Mouse (Mus musculus) liver, adult 2 months (tissue): ENCODE results near the gene Srd5a3. TPM values are rescaled to one million over a fixed set of nuclear protein-coding genes. Genes with fewer than 3 reads are reported as not detected.

Experiments
- DNase-seq: peaks from one replicate; pipeline ENCODE4 v3.0.0-alpha.2; 2011; ENCODE audit warnings: low read depth, low spot score; ENCODE audit errors: extremely low read depth
- H3K27ac ChIP-seq: fragments of 200-500 bp; replicated peaks from 2 replicates; pipeline ENCODE4 v1.5.1; 2012; ENCODE audit warnings: low read depth, mild to moderate bottlenecking, control low read depth, inconsistent platforms, low read length; ENCODE audit not compliant: insufficient read depth
- H3K27me3 ChIP-seq: fragments of 200-500 bp; 2 replicates; pipeline ENCODE4 v1.6.1; 2012; ENCODE audit warnings: mild to moderate bottlenecking, moderate library complexity, low read length, inconsistent platforms; ENCODE audit not compliant: control insufficient read depth, insufficient read depth
- H3K36me3 ChIP-seq: fragments of 200-500 bp; 2 replicates; pipeline ENCODE4 v1.6.1; 2012; ENCODE audit warnings: low read length, inconsistent platforms; ENCODE audit not compliant: control insufficient read depth, insufficient read depth
- H3K4me1 ChIP-seq: fragments of 200-500 bp; 2 replicates; pipeline ENCODE4 v1.6.1; 2011; ENCODE audit warnings: low read length; ENCODE audit not compliant: control insufficient read depth, insufficient read depth
- H3K4me3 ChIP-seq: fragments of 200-500 bp; 2 replicates; pipeline ENCODE4 v1.5.1; 2011; ENCODE audit warnings: low read depth, mild to moderate bottlenecking, control low read depth, low read length, moderate library complexity; ENCODE audit not compliant: insufficient read depth
- H3K79me2 ChIP-seq: fragments of 200-500 bp; 2 replicates; pipeline ENCODE4 v1.6.1; 2012; ENCODE audit warnings: inconsistent platforms, mild to moderate bottlenecking, low read length, moderate library complexity; ENCODE audit not compliant: control insufficient read depth, insufficient read depth
- H3K9ac ChIP-seq: fragments of 200-500 bp; 2 replicates; pipeline ENCODE4 v1.6.1; 2012; ENCODE audit warnings: low read depth, mild to moderate bottlenecking, control low read depth, inconsistent platforms, low read length
- CTCF ChIP-seq: fragments of 200-500 bp; IDR thresholded peaks from 2 replicates; pipeline ENCODE4 v1.5.1; 2011; ENCODE audit warnings: low read depth, low read length, control low read depth
- POLR2A ChIP-seq: fragments of 200-500 bp; IDR thresholded peaks from 2 replicates; pipeline ENCODE4 v1.6.1; 2011; ENCODE audit warnings: low read length, control low read depth; ENCODE audit not compliant: insufficient read depth; ENCODE audit errors: extremely low read depth
- WGBS: fragments of 180-500 bp; shearing (Covaris S2); methylation state at CpG from one replicate; pipeline ENCODE4 v1.1.7; 2018; 5-methylcytosine and 5-hydroxymethylcytosine counted together
- polyA plus RNA-seq: library from polyadenylated mRNA; depleted of rRNA; stranded (reverse); fragments of >200 nt; gene quantifications from 2 replicates; pipeline ENCODE4 v1.2.3, GENCODE M21; 2012
- total RNA-seq: library from RNA; depleted of rRNA; stranded (reverse); fragments of >200 nt; gene quantifications from 2 replicates; pipeline ENCODE4 v1.2.3, GENCODE M21; 2014

The Srd5a3 gene
- total and polyA plus RNA-seq, 2 experiments, result 7.8 to 42.4 TPM

DNA sequence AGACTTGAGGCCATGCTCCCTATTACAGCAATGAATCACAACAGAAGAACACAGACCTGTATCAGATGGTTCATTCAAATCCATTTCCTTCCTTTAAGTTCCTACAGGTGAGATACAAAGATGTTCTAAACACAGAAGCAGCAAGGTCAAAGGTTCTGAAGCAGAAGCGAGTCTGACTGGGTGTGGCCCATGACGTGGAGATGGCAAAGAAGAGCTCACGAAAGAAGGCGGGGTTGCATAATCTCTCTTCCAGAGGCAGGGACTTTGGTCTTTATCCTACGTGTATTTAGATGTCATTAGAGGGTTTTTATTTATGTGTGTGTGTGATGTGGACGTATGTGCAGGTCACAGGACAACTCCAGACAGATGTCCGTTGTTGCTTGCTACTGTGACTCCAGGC is 37.6 kb downstream of the Srd5a3 start:
- Histone ChIP-seq H3K27me3 (no peaks in the 10 kb centered on the region), H3K79me2 (no peaks in the 10 kb centered on the region), H3K4me3 (no peak overlapping the region), H3K27ac (no peak overlapping the region), H3K9ac (no peak overlapping the region), H3K36me3 (no peaks in the 10 kb centered on the region), H3K4me1 (no peaks in the 10 kb centered on the region)
- 59% methylated on average over 7 of the region's 7 CpGs for WGBS
- TF ChIP-seq CTCF (no peak), POLR2A (no peak)
- DNase-seq, result no peak

GRCm38 (mm10) chr5:76179171-76179570 is 39.1 kb downstream of the Srd5a3 start:
- Histone ChIP-seq H3K79me2 (no peaks in the 10 kb centered on the region; the same call in 1 of the 2 replicates), H3K9ac (no peak overlapping the region), H3K4me1 (peaks cover 2% of the 10 kb centered on the region; the same call in 1 of the 2 replicates), H3K27ac (no peak overlapping the region), H3K27me3 (no peaks in the 10 kb centered on the region), H3K4me3 (no peak overlapping the region), H3K36me3 (no peaks in the 10 kb centered on the region)
- DNase-seq, result no peak
- no peak for TF ChIP-seq CTCF
- 93% methylated on average over 5 of the region's 5 CpGs for WGBS

- no peaks in the 10 kb centered on the region; the same call in 1 of the 2 replicates for H3K79me2 ChIP-seq
- H3K4me3 ChIP-seq, result no peak overlapping the region
- no peak overlapping the region for H3K27ac ChIP-seq
- no peaks in the 10 kb centered on the region for H3K27me3 ChIP-seq
- no peaks in the 10 kb centered on the region for H3K36me3 ChIP-seq
- H3K9ac ChIP-seq, result no peak overlapping the region
- no peak for TF ChIP-seq CTCF
- TF ChIP-seq POLR2A, result no peak
- DNase-seq, result no peak
- WGBS, result 96% methylated on average over 5 of the region's 5 CpGs
- H3K4me1 ChIP-seq, result peaks cover 4% of the 10 kb centered on the region; the same call in 1 of the 2 replicates
Observed at GRCm38 (mm10) chr5:76179791-76180190, 39.7 kb downstream of the Srd5a3 start.

DNA sequence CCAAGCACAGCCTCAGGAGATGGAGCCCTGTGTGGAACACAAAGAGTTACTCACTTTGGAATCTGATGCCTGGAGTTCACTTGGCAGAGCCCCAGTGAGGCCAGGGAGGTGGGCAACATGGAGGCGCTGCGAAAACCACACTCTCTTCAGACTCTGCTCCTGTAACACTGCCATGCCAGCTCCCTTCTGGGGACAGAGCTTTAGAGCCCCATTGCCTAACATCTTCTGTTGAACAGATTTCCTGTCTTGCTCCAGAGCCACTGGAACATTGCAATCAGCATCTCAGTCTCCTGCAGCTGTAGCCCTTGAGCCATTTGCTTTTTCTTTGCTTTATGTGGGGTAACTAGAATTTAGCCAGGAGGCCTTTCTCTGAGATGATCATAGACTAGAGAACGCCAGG is 42.3 kb downstream of the Srd5a3 start:
- Histone ChIP-seq H3K4me1 (peaks cover 6% of the 10 kb centered on the region), H3K9ac (no peak overlapping the region), H3K4me3 (no peak overlapping the region), H3K36me3 (no peaks in the 10 kb centered on the region), H3K27ac (no peak overlapping the region), H3K27me3 (no peaks in the 10 kb centered on the region), H3K79me2 (no peaks in the 10 kb centered on the region; the same call in 1 of the 2 replicates)
- WGBS, result 80% methylated on average over 3 of the region's 3 CpGs
- DNase-seq, result no peak
- TF ChIP-seq POLR2A (no peak), CTCF (no peak)

DNA sequence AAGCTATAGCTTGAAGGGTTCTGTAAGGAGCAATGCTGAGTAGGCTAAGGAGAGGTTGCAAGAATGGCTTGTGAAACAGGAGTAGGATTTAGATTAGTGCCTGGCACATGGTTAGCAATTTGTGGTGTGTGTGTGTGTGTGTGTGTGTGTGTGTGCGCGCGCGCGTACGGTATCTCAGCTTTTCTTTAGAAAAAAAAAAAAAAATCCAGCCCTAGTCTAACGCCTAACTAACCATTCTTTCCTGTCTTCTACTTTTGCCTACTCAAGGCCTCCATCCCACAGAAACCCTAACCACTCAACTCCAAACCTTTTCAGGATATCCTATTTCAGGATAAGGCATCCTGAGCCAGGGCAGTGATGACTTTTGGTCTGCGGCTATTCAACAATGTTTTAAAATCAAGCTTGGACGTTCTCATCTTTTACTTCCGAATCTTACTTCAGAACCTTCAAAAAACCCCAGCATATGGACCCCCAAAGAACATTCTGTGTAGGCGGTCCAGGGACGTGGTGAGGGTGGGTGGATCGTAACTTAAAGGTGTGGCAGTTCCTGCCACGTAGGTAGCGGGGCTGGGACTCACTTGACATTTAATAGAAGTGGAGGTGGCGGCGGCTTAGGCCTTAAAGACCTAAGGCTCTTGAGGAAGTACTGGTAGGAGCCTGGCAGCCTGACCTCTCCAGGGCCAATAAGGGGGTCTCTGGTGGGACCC is 43.1 kb downstream of the Srd5a3 start:
- H3K9ac ChIP-seq, result peak overlapping the region; percentile 35
- H3K4me1 ChIP-seq, result peaks cover 6% of the 10 kb centered on the region
- H3K4me3 ChIP-seq, result peak overlapping the region; percentile 97
- TF ChIP-seq CTCF (no peak), POLR2A (no peak)
- no peak for DNase-seq
- H3K27me3 ChIP-seq, result no peaks in the 10 kb centered on the region
- H3K27ac ChIP-seq, result 0 out of 2 replicates have a peak overlapping the region, but pooled peaks have one; percentile 3
- WGBS, result 43% methylated on average over 17 of the region's 17 CpGs
- H3K79me2 ChIP-seq, result no peaks in the 10 kb centered on the region; the same call in 1 of the 2 replicates
- H3K36me3 ChIP-seq, result no peaks in the 10 kb centered on the region; the same call in 1 of the 2 replicates

- Histone ChIP-seq H3K9ac (peak within 1 kb of the TSS; percentile 94), H3K27me3 (no peaks in the 10 kb centered on the region), H3K4me1 (peaks cover 6% of the 10 kb centered on the region), H3K27ac (peak within 1 kb of the TSS; percentile 19), H3K79me2 (no peaks in the 10 kb centered on the region; the same call in 1 of the 2 replicates), H3K4me3 (peak within 1 kb of the TSS; percentile 97), H3K36me3 (no peaks in the 10 kb centered on the region; the same call in 1 of the 2 replicates)
- TF ChIP-seq POLR2A (peak; percentile 63; the same call in 1 of the 2 replicates), CTCF (no peak)
- DNase-seq, result peak; percentile 73
- under 1% methylated on average over 62 of the region's 62 CpGs for WGBS
Observed at GRCm38 (mm10) chr5:76183750-76184261, 43.7 kb downstream of the Srd5a3 start, which contains the start of gene Tmem165. Gene Tmem165 (plus strand): TSS chr5:76183880.
